Mouse (Mus musculus) ES-E14 (cell line): ENCODE measurements at regions not wholly inside any gene's neighbourhood (a gene's known extent, or its start where the extent isn't known, plus 50 kb on each side); places are given as distances from the start of the nearest gene placed in this dataset.

ENCODE experiments used
- DNase-seq: peaks from one replicate; pipeline ENCODE4 v3.0.0-alpha.2; 2013; ENCODE audit warnings: low read depth, low spot score
- H3K27ac ChIP-seq: 2 replicates; pipeline ENCODE4 v1.5.1; 2012; ENCODE audit warnings: low read depth, mild to moderate bottlenecking, low read length, moderate library complexity, mixed read lengths; ENCODE audit not compliant: poor library complexity, insufficient read depth, severe bottlenecking
- H3K36me3 ChIP-seq: 2 replicates; pipeline ENCODE4 v1.6.1; 2012; ENCODE audit warnings: mild to moderate bottlenecking, low read length, moderate library complexity, mixed read lengths; ENCODE audit not compliant: control insufficient read depth, poor library complexity, insufficient read depth, severe bottlenecking
- H3K4me1 ChIP-seq, 2 experiments: fragments of 150-350 bp in 1 of 2; sonication (generic) in 1 of 2; 2 replicates each; pipeline ENCODE4 v1.6.1; 2012; ENCODE audit warnings: low read length in 2 of 2, mild to moderate bottlenecking in 1 of 2, mixed read lengths in 1 of 2; ENCODE audit not compliant: control insufficient read depth in 2 of 2, insufficient read depth in 2 of 2, poor library complexity in 1 of 2
- H3K4me3 ChIP-seq, 2 experiments: fragments of 150-350 bp in 1 of 2; sonication (generic) in 1 of 2; 2 replicates each; pipeline ENCODE4 v1.5.1; 2012; ENCODE audit warnings: low read length in 2 of 2, low read depth in 1 of 2, mild to moderate bottlenecking in 1 of 2, mixed read lengths in 1 of 2; ENCODE audit not compliant: insufficient read depth in 1 of 2, poor library complexity in 1 of 2, severe bottlenecking in 1 of 2
- H3K9ac ChIP-seq: 2 replicates; pipeline ENCODE4 v1.6.1; 2012; ENCODE audit warnings: low read depth, mild to moderate bottlenecking, low read length, mixed read lengths; ENCODE audit not compliant: poor library complexity, insufficient read depth, severe bottlenecking
- H3K9me3 ChIP-seq: fragments of 150-350 bp; sonication (generic); 2 replicates; pipeline ENCODE4 v1.6.1; 2012; ENCODE audit warnings: low read depth, mild to moderate bottlenecking, low read length; ENCODE audit not compliant: control insufficient read depth, insufficient read depth
- CHD2 ChIP-seq: IDR thresholded peaks from 2 replicates; pipeline ENCODE4 v1.6.1; 2014; ENCODE audit warnings: mild to moderate bottlenecking, low read depth, low read length, inconsistent platforms
- HCFC1 ChIP-seq: IDR thresholded peaks from 2 replicates; pipeline ENCODE4 v1.6.1; 2012; ENCODE audit warnings: low read length, inconsistent platforms, borderline replicate concordance; ENCODE audit not compliant: insufficient read depth
- MAFK ChIP-seq: IDR thresholded peaks from 2 replicates; pipeline ENCODE4 v1.6.1; 2014; ENCODE audit warnings: mild to moderate bottlenecking, low read depth, low read length, inconsistent platforms; ENCODE audit not compliant: insufficient read depth
- ZC3H11A ChIP-seq: IDR thresholded peaks from 2 replicates; pipeline ENCODE4 v1.6.1; 2012; ENCODE audit warnings: low read depth, mild to moderate bottlenecking, inconsistent platforms, low read length, borderline replicate concordance
- ZNF384 ChIP-seq: IDR thresholded peaks from 2 replicates; pipeline ENCODE4 v1.6.1; 2012; ENCODE audit warnings: low read depth, low read length, inconsistent platforms
- in situ Hi-C, 2 experiments: fragments of 600-800 bp; cut with MboI; formaldehyde crosslinking; loops; one replicate each; pipeline ENCODE4 v1.15.1; 2025; ENCODE audit warnings: low sequenced_read_pairs in 2 of 2, inconsistent platforms in 1 of 2; ENCODE audit not compliant: unreplicated experiment in 2 of 2

GRCm38 (mm10) chr13:44360016-44360415 lies 369.3 kb upstream of the Jarid2 start:
- in situ Hi-C loops: no loop called here
- H3K36me3 ChIP-seq: no peaks in the 10 kb centered on the region
- H3K9ac ChIP-seq: no peak overlapping the region
- no peaks in the 10 kb centered on the region for H3K9me3 ChIP-seq
- no peak for DNase-seq
- no peak overlapping the region for H3K4me3 ChIP-seq
- TF ChIP-seq ZNF384: no peak
- TF ChIP-seq MAFK: no peak
- TF ChIP-seq HCFC1: no peak
- TF ChIP-seq ZC3H11A: no peak
- TF ChIP-seq CHD2: no peak
- peaks cover 12 to 13% of the 10 kb centered on the region in 2 experiments; a peak in 3 of 4 replicates for H3K4me1 ChIP-seq
- no peak overlapping the region for H3K27ac ChIP-seq

GRCm38 (mm10) chr13:44360725-44361290 lies 368.5 kb upstream of the Jarid2 start:
- no peaks in the 10 kb centered on the region for H3K36me3 ChIP-seq
- in situ Hi-C loops: no loop called here
- H3K9me3 ChIP-seq: no peaks in the 10 kb centered on the region
- H3K9ac ChIP-seq: no peak overlapping the region
- TF ChIP-seq MAFK: no peak
- TF ChIP-seq CHD2: no peak
- TF ChIP-seq HCFC1: no peak
- no peak for TF ChIP-seq ZC3H11A
- TF ChIP-seq ZNF384: no peak
- no peak overlapping the region for H3K27ac ChIP-seq
- no peak for DNase-seq
- H3K4me1 ChIP-seq: peaks cover 10 to 11% of the 10 kb centered on the region in 2 experiments; a peak in 3 of 4 replicates
- H3K4me3 ChIP-seq: no peak overlapping the region

GRCm38 (mm10) chr13:44362293-44363005 lies 366.8 kb upstream of the Jarid2 start:
- no peaks in the 10 kb centered on the region for H3K9me3 ChIP-seq
- no peak for DNase-seq
- peak overlapping the region in 1 of 2 experiments; percentile 18; a peak in 1 of 4 replicates for H3K4me3 ChIP-seq
- no peak overlapping the region for H3K9ac ChIP-seq
- no peaks in the 10 kb centered on the region for H3K36me3 ChIP-seq
- in situ Hi-C loops: no loop called here
- peak overlapping the region; percentile 28; the same call in 1 of the 2 replicates for H3K27ac ChIP-seq
- peaks cover 6 to 9% of the 10 kb centered on the region in 2 experiments; a peak in 3 of 4 replicates for H3K4me1 ChIP-seq
- TF ChIP-seq ZNF384: no peak
- TF ChIP-seq MAFK: no peak
- no peak for TF ChIP-seq ZC3H11A
- no peak for TF ChIP-seq CHD2
- TF ChIP-seq HCFC1: no peak

GRCm38 (mm10) chr13:44363016-44363415 lies 366.3 kb upstream of the Jarid2 start:
- H3K4me3 ChIP-seq: no peak overlapping the region
- in situ Hi-C loops: no loop called here
- TF ChIP-seq HCFC1 (no peak), ZNF384 (no peak), MAFK (no peak), ZC3H11A (no peak)
- no peaks in the 10 kb centered on the region for H3K9me3 ChIP-seq
- H3K4me1 ChIP-seq: peaks cover 6 to 9% of the 10 kb centered on the region in 2 experiments; a peak in 3 of 4 replicates
- no peaks in the 10 kb centered on the region for H3K36me3 ChIP-seq
- H3K9ac ChIP-seq: no peak overlapping the region
- H3K27ac ChIP-seq: peak overlapping the region; percentile 28; the same call in 1 of the 2 replicates
- no peak for DNase-seq
